Mouse (Mus musculus) lung, postnatal 0 days (tissue): ENCODE data around the gene Nsf. TPM values are rescaled to one million over a fixed set of nuclear protein-coding genes. Genes with fewer than 3 reads are reported as not detected.
"Not testable (repeated sequence)": the region's sequence is repeated elsewhere in the genome, so short reads cannot be mapped to it uniquely, and the experiment has no call there.

ENCODE experiments used
- ATAC-seq: fragments of 200-750 bp; cut with Nextera tagmentation; 2 replicates; pipeline ENCODE4 v1.8.0; 2017; ENCODE audit warnings: moderate library complexity
- DNase-seq: peaks from one replicate; pipeline ENCODE4 v3.0.0-alpha.2; 2016; ENCODE audit warnings: low spot score
- H3K27ac ChIP-seq: fragments of 300-500 bp; sonication (generic); 2 replicates; pipeline ENCODE4 v1.5.1; 2014; ENCODE audit warnings: antibody characterized with exemption, mild to moderate bottlenecking, low read length, mixed read lengths
- H3K27me3 ChIP-seq: fragments of 300-500 bp; sonication (generic); replicated peaks from 2 replicates; pipeline ENCODE4 v1.6.1; 2014; ENCODE audit warnings: low read length, mixed read lengths; ENCODE audit not compliant: insufficient read depth
- H3K36me3 ChIP-seq: fragments of 300-500 bp; sonication (generic); 2 replicates; pipeline ENCODE4 v1.6.1; 2014; ENCODE audit warnings: low read length, mixed read lengths; ENCODE audit not compliant: insufficient read depth
- H3K4me1 ChIP-seq: fragments of 300-500 bp; sonication (generic); 2 replicates; pipeline ENCODE4 v1.6.1; 2014; ENCODE audit warnings: antibody characterized with exemption, low read depth, low read length, mixed read lengths; ENCODE audit not compliant: insufficient read depth
- H3K4me2 ChIP-seq: fragments of 300-500 bp; sonication (generic); replicated peaks from 2 replicates; pipeline ENCODE4 v1.6.1; 2014; ENCODE audit warnings: low read depth, mild to moderate bottlenecking, low read length, moderate library complexity, mixed read lengths
- H3K4me3 ChIP-seq: fragments of 300-500 bp; sonication (generic); 2 replicates; pipeline ENCODE4 v1.5.1; 2014; ENCODE audit warnings: low read depth, low read length
- H3K9ac ChIP-seq: fragments of 300-500 bp; sonication (generic); replicated peaks from 2 replicates; pipeline ENCODE4 v1.6.1; 2014; ENCODE audit warnings: low read depth, mild to moderate bottlenecking
- H3K9me3 ChIP-seq: fragments of 300-500 bp; sonication (generic); 2 replicates; pipeline ENCODE4 v1.6.1; 2016; ENCODE audit warnings: low read length, mixed read lengths
- CTCF ChIP-seq: IDR thresholded peaks from 2 replicates; pipeline ENCODE4 v1.5.1; 2016; ENCODE audit warnings: antibody characterized with exemption, mild to moderate bottlenecking
- EP300 ChIP-seq: IDR thresholded peaks from 2 replicates; pipeline ENCODE4 v1.6.1; 2016; ENCODE audit warnings: antibody characterized with exemption, mild to moderate bottlenecking, control low read depth
- WGBS: fragments of 180-500 bp; shearing (Covaris S2); extraction: QIAGEN DNeasy Blood & Tissue Kit; methylation state at CpG from one replicate; pipeline ENCODE4 v1.1.7; 2014; 5-methylcytosine and 5-hydroxymethylcytosine counted together
- polyA plus RNA-seq: library from polyadenylated mRNA; unstranded; fragments of >200 nt; fragmentation: Nextera tagmentation; extraction: Ambion mirVana; gene quantifications from 2 replicates; pipeline ENCODE4 v1.2.1, GENCODE M21; 2015

Nsf gene
- polyA plus RNA-seq, 1 experiment from 2014 or later = 47.3 TPM

- Histone ChIP-seq H3K9me3 (no peaks in the 10 kb centered on the region), H3K4me2 (no peak overlapping the region), H3K4me3 (no peak overlapping the region), H3K9ac (no peak overlapping the region), H3K36me3 (no peaks in the 10 kb centered on the region), H3K27ac (no peak overlapping the region), H3K4me1 (no peaks in the 10 kb centered on the region), H3K27me3 (no peaks in the 10 kb centered on the region)
- peak; percentile 37; the same call in 1 of the 2 replicates for ATAC-seq
- 73% methylated on average over 10 of the region's 10 CpGs for WGBS
- TF ChIP-seq EP300 (no peak), CTCF (no peak)
- no peak for DNase-seq
Observed at GRCm38 (mm10) chr11:103892831-103893230, 61.0 kb downstream of the Nsf start.

GRCm38 (mm10) chr11:103891781-103892180, 62.1 kb downstream of the Nsf start:
- DNase-seq (no peak), ATAC-seq (no peak)
- H3K27me3 ChIP-seq = no peaks in the 10 kb centered on the region
- WGBS = 79% methylated on average over 10 of the region's 10 CpGs
- H3K9ac ChIP-seq = no peak overlapping the region
- no peak for TF ChIP-seq CTCF
- no peak for TF ChIP-seq EP300
- H3K4me2 ChIP-seq = no peak overlapping the region
- H3K4me3 ChIP-seq = no peak overlapping the region
- H3K27ac ChIP-seq = no peak overlapping the region
- no peaks in the 10 kb centered on the region for H3K36me3 ChIP-seq
- H3K9me3 ChIP-seq = no peaks in the 10 kb centered on the region
- H3K4me1 ChIP-seq = no peaks in the 10 kb centered on the region

- H3K4me3 ChIP-seq = no peak overlapping the region
- H3K36me3 ChIP-seq = no peaks in the 10 kb centered on the region
- no peak overlapping the region for H3K4me2 ChIP-seq
- TF ChIP-seq CTCF = no peak
- no peak for TF ChIP-seq EP300
- no peak for ATAC-seq
- no peak overlapping the region for H3K9ac ChIP-seq
- 80% methylated on average over 23 of the region's 23 CpGs for WGBS
- no peaks in the 10 kb centered on the region for H3K9me3 ChIP-seq
- no peaks in the 10 kb centered on the region for H3K27me3 ChIP-seq
- no peak overlapping the region for H3K27ac ChIP-seq
- DNase-seq = no peak
- no peaks in the 10 kb centered on the region for H3K4me1 ChIP-seq
Observed at GRCm38 (mm10) chr11:103890337-103891186, 63.3 kb downstream of the Nsf start.

- H3K4me1 ChIP-seq = no peaks in the 10 kb centered on the region
- no peak overlapping the region for H3K4me2 ChIP-seq
- no peaks in the 10 kb centered on the region for H3K9me3 ChIP-seq
- H3K27me3 ChIP-seq = no peaks in the 10 kb centered on the region
- H3K36me3 ChIP-seq = no peaks in the 10 kb centered on the region
- no peak for ATAC-seq
- TF ChIP-seq EP300 = no peak
- TF ChIP-seq CTCF = no peak
- no peak for DNase-seq
- no peak overlapping the region for H3K9ac ChIP-seq
- 97% methylated on average over 11 of the region's 11 CpGs for WGBS
- no peak overlapping the region for H3K27ac ChIP-seq
- no peak overlapping the region for H3K4me3 ChIP-seq
Observed at GRCm38 (mm10) chr11:103887724-103888410, 66.0 kb downstream of the Nsf start.

- H3K27me3 ChIP-seq = no peaks in the 10 kb centered on the region
- no peak overlapping the region for H3K27ac ChIP-seq
- H3K36me3 ChIP-seq = no peaks in the 10 kb centered on the region
- no peaks in the 10 kb centered on the region for H3K9me3 ChIP-seq
- no peak for TF ChIP-seq EP300
- no peak for TF ChIP-seq CTCF
- 30% methylated on average over 13 of the region's 13 CpGs for WGBS
- no peak overlapping the region for H3K9ac ChIP-seq
- no peaks in the 10 kb centered on the region for H3K4me1 ChIP-seq
- no peak overlapping the region for H3K4me3 ChIP-seq
- DNase-seq (no peak), ATAC-seq (no peak)
- H3K4me2 ChIP-seq = no peak overlapping the region
Observed at GRCm38 (mm10) chr11:103884749-103885383, 69.0 kb downstream of the Nsf start.

GRCm38 (mm10) chr11:103883793-103884192, 70.1 kb downstream of the Nsf start:
- no peaks in the 10 kb centered on the region for H3K27me3 ChIP-seq
- no peak overlapping the region for H3K27ac ChIP-seq
- ATAC-seq = no peak
- TF ChIP-seq EP300 (no peak), CTCF (no peak)
- no peaks in the 10 kb centered on the region for H3K9me3 ChIP-seq
- no peaks in the 10 kb centered on the region for H3K4me1 ChIP-seq
- no peaks in the 10 kb centered on the region for H3K36me3 ChIP-seq
- no peak overlapping the region for H3K4me2 ChIP-seq
- no peak overlapping the region for H3K9ac ChIP-seq
- no peak overlapping the region for H3K4me3 ChIP-seq
- DNase-seq = no peak
- WGBS = 85% methylated on average over 10 of the region's 10 CpGs

GRCm38 (mm10) chr11:103879476-103879875, 74.4 kb downstream of the Nsf start:
- not testable (repeated sequence) for H3K27ac ChIP-seq
- 93% methylated on average over 6 of the region's 8 CpGs for WGBS

More at GRCm38 (mm10) chr11:103879476-103879875, 74.4 kb downstream of the Nsf start:
- not testable (repeated sequence) for H3K4me2 ChIP-seq, H3K4me1 ChIP-seq, H3K9me3 ChIP-seq, DNase-seq, H3K4me3 ChIP-seq, H3K36me3 ChIP-seq, ATAC-seq, H3K9ac ChIP-seq, H3K27me3 ChIP-seq
